Mouse (Mus musculus): Measurements from ENCODE around the gene Gfpt2.

DNA sequence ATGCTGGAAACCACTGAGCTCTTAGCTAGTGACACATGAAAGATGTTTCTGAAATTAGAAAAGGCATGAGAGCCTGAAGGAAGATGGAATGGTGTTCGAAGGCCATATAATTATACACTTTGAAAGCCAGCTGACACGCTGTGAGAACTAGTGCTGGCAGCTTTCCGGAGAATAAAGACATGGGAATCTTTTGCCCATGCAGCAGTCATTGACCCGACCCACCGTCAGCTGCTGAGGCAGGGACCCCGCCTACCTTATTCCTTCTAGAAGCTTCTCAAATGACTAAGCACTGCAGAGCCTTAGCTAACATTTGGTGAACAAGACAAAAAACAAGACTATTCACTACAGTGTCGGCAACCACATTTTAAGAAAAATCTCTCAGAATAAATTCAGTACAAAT lies 25.7 kb downstream of the Gfpt2 start:
- TF ChIP-seq CTCF (conservative IDR thresholded peaks at IDR 0.05; ENCODE audit: insufficient read depth, insufficient read length, low read depth, low read length) (no peak), POLR2A (IDR thresholded peaks at IDR 0.05; ENCODE audit: low read depth, low read length) (no peak)

Measured in kidney, adult 2 months (tissue).